Mouse (Mus musculus) bone marrow, adult 2 months (tissue): ENCODE results near the gene Gm9376.

Source experiments
- CTCF ChIP-seq: fragments of 200-500 bp; IDR thresholded peaks from 2 replicates; pipeline ENCODE4 v1.5.1; 2011; ENCODE audit warnings: low read length, control low read depth; ENCODE audit not compliant: control insufficient read depth, insufficient read depth
- POLR2A ChIP-seq: fragments of 200-500 bp; IDR thresholded peaks from 2 replicates; pipeline ENCODE4 v1.6.1; 2011; ENCODE audit warnings: low read depth, mild to moderate bottlenecking, control low read depth, low read length, borderline replicate concordance; ENCODE audit not compliant: control insufficient read depth

DNA sequence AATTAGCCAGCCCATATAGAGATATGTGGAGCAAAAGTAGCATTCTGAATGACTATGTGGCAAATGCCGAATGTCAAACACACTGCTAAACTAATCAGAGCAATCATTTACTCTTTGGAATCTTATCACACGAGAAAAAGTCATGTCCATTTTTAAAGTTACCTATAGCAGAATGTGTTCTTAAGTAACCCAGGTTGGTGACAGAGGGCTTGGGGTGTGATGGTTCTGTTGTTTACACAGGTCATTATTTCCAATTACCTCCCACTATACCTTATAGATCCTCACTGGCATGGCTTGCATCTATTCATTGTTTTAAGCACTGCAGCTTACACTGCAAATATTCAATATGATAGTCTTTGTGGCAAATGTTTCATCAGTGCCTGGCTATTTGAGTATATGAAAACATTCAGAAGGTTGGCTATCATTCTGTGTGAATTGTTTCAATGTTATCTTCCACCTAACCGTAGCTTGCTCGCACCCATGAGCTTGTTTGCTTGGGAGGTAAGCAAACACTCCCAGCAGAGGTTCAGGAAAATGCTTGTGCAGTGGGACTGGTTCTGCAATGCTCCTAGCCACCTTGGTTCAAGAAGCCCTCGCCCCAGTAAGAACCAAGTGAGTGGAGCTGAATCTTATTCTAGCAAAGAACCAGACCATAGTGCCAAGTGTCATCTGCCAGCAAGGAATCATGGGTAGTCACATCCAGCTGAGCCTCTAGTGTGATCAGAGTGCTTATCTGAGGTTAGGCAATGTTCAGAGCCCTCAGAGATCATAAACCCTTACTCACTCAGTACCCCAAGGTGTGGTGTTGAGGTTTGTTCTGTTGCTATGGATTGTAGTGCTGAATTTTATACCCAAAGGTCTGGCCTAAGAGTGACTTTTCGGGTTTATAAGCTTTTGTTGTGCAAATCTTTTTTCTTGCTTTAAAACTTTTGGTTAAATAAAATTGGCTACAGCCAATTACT lies 6.1 kb downstream of the Gm9376 start:
- no peak for TF ChIP-seq CTCF
- no peak for TF ChIP-seq POLR2A
